Mouse (Mus musculus): ENCODE data around the gene Wt1. TPM values are rescaled to one million over a fixed set of nuclear protein-coding genes. Genes with fewer than 3 reads are reported as not detected.

The Wt1 gene
- total RNA-seq, 2 experiments from 2014 or later, result not detected

DNA sequence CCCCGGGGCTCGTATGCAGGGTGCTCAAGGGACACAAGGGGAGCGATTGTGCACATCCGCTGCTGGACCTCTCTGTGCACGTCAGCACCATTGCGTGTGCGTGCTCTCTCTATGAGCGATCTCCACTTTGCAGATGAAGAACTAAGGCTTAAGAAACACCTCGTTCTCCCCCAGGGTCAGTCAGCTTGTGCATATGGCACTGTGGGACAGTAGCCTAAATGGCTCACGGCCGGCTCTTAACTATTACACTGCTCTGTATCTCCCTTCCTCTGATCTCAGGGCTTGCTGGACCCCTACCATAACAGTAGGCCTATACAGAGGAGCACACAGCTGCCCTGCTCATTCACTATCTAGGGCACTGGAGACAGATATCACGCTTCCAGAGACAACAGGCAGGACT lies 52.5 kb downstream of the Wt1 start:
- ATAC-seq (replicated peaks; ENCODE audit: poor library complexity), result no peak

DNA sequence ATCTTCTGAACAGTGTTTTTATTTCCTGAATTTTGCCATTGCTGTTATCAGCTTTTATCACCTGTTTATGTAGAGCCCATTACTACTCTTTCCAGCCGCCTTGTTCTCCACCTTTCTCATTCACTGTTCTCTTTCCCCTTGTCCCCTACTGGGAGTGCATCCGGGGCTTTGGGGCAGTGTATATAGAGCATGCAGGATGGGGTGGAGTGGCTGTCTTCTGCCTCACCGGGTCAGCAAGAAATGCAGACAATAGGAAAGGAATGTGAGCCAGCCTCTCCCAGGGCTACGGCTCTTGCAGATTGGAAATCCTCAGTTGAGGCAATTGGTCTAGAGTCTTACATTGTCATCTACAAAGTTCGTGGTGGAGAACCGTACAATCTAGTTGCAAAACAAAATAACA lies 56.2 kb downstream of the Wt1 start:
- no peak for ATAC-seq (replicated peaks; ENCODE audit: poor library complexity)

DNA sequence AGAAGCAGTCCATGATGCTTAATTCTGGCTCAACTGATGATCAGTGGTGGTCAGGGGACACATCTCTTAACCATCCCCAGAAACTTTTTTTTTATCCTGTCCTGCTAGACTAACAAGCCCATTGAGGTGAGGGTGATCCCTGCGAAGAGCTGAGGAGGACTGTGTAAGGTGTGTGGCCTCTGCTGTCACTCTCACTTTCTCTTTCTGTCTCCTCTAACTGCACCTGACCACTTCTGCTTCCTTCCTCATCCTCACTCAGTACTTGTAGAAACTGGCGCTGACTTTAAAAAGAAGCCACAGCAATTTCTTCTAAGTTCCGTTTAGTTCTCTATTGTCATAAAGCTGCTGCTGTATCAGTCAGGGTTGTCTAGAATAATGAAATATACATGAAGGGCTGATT lies 58.8 kb downstream of the Wt1 start:
- peak; percentile 46 for ATAC-seq (replicated peaks; ENCODE audit: poor library complexity)

DNA sequence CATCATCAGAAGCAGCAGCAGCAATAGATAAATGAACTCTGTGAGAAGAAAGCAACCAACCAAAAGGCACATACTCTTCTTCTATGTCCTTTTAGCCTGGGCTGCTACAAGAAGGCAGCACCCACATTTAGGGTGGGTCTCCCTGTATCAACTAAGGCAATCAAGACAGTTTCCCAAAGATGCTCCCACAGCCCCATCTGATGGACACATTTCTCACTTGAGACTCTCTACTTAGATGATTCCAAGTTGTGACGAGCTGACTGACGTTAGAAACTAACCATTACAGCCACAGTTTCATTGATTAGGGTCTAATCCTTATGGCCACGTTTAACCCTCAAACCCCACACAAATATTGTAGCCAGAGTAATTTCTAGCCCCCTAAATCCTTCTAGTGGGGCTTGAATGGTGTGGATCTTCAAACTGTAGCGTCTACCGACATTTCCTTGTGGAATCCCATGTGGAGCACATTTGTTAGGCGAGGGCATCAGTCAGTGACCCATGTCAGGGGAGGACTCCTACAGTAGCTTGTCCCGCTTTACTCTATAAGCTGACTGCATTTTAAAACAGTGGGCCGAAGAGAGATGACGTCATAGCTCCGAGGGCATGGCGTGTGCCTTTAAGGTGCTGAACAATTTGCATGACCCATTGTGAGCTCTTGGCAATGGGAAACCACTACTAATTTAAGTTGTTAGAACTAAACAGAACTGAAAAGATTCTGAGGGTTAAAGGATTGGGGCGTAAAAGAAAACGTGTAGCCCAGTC lies 59.6 kb downstream of the Wt1 start:
- ATAC-seq (replicated peaks; ENCODE audit: poor library complexity), result no peak

DNA sequence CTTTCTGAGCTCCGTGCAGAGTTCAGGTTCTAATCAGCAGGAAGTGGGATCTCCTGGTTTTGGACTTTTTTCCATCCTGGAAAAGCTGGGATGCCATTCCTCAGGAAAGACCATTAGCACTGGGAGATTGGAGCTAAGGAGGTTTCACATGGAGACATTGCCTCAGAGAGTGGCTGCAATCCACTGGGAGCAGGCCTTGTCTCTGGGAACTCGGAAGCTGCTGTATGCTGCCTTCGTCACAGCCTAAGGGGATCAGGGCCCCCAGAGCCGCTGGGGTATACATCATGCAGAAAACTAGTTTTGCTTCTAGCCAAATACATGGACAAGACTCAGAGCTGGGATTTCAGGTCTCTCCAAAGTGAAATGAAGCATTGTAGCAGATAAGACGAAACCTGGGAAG lies 60.3 kb downstream of the Wt1 start:
- ATAC-seq (replicated peaks; ENCODE audit: poor library complexity), result no peak

DNA sequence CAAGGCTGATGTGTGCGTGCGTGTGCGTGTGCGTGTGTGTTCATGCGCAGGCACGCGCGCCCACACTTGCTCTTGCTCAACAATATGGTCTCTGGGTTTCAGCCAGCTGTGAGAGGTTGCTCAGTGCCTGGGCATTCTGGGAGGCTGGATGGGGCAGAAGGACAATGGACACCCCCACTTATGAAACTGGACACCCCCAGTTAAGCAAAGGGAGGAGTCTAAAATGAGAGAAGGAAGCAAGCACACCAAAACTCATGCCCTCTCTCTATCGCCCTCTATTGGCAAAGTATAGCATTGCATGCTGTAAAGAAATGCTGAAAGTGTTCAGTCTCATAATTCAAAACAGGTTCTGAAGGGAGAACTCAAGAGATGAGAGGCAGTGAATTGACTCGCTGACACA lies 61.9 kb downstream of the Wt1 start:
- peak; percentile 77 for ATAC-seq (replicated peaks; ENCODE audit: poor library complexity)

DNA sequence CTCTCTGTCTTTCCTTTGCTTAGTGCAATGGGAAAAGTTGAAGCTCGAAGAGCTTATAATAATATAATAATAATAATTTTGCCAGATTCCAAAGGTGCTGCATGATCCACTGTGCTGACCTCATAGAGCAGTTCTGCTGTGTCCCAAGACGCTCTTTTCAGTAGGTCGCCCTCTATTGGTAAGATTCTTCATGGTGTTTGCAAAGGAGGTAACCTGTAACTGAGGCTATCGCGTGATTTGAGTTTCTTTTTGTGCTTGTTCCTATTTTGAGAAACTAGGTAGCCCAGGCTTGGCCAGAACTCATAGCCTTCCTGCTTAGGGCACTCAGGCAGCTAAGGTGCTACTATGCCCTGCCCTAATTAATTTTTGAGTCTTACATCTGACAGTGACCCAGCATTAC lies 63.0 kb downstream of the Wt1 start:
- ATAC-seq (replicated peaks; ENCODE audit: poor library complexity), result peak; percentile 73

DNA sequence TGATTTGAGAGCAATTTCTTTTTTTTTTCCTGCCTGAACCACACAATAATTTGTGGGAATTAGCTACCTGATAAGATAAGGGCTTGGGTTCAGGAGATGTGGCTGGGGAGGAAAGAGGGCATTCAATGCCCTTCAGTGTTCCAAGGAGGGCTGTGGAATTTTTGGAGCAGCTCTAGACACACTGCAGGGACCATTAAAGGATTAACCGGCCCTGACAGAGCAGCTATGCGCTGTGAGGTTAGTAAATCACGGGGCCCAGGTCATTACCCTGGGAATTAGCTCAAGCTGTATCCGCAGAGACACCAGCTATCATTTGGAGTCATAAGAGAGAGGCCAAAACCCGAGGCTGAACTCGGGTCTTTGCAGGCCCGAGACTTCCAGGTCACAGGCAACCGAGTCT lies 73.8 kb downstream of the Wt1 start:
- ATAC-seq (replicated peaks; ENCODE audit: poor library complexity), result no peak

DNA sequence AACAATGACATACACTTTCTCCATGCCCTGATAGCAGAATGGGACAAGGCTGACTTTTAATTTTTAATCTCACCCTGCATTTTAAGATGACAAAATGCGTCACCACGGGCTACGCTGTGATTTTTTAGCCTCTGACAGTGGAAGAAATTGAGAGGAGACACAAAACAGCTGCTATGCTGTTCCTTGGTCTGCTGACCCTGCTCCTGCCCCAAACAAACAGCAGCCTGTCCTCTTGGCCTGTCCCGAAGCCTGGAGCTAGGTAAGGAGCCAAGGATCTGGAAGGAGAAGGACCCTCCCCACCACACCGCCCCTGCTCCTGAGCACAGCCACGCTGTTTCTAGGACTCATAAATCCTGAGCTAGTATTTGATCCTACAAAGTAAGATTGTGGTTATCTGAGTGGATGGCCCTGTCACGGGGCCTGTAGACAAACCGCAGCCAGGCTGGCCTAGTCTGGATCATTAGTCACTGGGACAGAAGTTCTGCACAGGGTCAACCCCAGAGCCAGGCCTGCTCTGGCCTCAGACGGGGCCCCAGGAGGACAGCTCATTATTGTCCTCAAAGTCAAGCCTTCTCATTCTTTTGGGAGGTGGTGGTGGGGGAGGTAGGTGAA lies 80.3 kb downstream of the Wt1 start:
- ATAC-seq (replicated peaks; ENCODE audit: poor library complexity), result no peak

DNA sequence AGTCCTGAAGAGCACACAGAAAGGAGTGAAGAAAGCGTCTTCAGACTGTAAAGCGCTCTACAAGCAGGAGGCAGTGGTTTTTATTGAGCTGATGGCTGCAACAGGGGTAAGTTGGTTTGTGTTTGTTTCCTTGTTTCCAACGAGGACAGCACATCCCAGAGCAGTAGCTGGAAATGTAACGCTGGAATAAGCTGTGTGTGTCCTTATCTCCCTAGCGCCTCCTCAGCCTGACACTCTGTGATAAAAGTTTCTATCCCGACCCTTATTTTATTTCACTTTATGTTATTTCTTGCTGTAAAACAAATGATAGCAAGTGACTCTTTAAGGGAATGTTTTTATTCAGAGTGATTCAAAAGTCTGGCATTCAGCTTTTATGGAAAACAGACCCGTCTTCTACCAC lies 86.5 kb downstream of the Wt1 start:
- peak; percentile 60 for ATAC-seq (replicated peaks; ENCODE audit: poor library complexity)

DNA sequence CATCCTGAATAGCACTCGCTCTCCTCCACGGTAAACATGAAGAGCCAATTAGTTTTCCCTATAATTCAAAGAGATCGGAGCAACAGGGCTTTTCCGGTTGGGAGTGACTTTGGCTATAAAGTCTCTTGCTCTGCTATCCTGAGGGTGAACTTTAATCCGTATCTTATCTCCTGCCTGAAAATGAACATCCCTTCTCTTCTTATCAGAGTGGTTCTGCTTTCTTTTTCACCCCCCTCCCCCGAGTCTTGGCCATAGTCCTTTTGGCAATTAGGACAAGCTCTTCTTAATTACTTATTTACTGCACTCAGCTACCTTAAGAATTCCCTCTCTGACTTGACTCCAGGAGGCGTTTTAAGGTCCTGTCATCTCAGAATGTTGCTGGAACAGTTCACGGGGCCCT lies 89.6 kb downstream of the Wt1 start:
- no peak for ATAC-seq (replicated peaks; ENCODE audit: poor library complexity)

DNA sequence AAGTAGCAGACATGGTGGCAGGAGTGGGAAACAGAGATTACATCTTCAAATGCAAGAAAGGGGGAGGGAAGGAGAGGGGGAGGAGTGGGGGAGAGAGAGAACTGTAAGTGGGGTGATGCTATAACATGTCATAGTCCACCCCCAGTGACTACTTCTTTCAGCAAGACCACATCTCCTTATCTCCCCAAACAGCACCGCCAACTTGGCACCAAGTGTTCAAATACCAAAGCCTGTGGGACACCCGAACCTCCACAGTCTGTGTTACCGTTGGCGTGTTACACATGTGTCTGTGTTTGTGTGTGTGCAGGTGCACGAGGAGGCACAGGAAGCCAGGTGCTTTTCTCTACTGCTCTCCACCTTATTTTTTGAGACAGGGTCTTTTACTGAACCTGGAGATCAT lies 92.9 kb downstream of the Wt1 start:
- peak; percentile 79 for ATAC-seq (replicated peaks; ENCODE audit: poor library complexity)

DNA sequence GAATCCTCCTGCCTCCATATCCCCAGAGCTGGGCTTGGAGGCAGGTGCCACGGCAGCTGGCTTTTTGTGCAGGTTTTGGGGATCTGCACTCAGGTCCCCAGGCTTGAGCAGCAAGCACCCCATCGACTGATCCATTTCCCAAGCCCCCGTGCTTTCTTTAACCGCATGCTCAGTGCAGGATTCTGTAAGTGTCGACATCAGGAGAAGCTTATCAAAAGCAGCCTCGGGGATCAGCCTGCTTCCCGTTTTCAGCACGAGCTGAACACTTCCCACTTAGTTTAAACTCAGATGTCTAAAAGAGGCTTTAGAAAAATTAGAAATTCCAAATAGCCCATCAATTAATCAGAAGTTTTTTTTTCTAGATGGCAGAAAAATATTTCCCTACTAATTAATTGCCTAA lies 93.3 kb downstream of the Wt1 start:
- peak; percentile 54 for ATAC-seq (replicated peaks; ENCODE audit: poor library complexity)

DNA sequence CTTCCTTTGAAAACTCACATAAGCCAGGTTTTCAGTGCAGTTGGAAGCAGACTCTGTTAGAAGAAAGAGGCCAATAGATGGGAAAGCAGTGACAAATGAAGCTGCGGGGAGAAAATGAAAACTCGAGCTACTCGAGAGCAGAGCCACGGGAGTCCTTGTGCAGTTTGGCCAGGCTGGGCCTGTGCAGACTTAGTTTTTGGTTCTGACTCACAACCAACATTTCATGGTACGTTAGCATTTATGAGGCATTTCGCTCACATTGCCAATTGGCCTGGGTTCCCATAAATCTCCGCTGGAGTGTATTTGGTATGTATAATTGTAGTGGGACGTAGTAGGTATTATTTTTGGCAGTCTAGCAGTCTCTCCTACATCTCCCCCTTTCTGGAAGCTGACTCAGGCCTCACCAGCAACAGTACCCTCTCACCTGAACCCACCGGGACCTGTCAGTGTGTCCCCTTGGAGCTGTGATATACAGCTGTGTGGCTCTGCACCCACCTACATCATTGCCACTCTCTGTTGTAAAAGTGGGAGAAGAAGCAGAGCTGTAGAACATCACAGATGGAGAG lies 94.5 kb downstream of the Wt1 start:
- ATAC-seq (replicated peaks; ENCODE audit: poor library complexity), result no peak

Other genes starting within 250 kb of the Wt1 start
- gene Eif3m, start 109.4 kb upstream of the Wt1 start, total RNA-seq (2015), result 397 and 412 TPM in 2 replicates
- 294 and 304 TPM in 2 replicates for gene Eif3m, start 109.4 kb upstream of the Wt1 start, total RNA-seq (2017)
- gene Gm11060, start 34.5 kb upstream of the Wt1 start, total RNA-seq (2015), result not detected in 2 replicates
- not detected in 2 replicates for gene Gm11060, start 34.5 kb upstream of the Wt1 start, total RNA-seq (2017)
- gene Them7, start 97.8 kb downstream of the Wt1 start, total RNA-seq (2015), result 7.3 and 9.2 TPM in 2 replicates
- gene Them7, start 97.8 kb downstream of the Wt1 start, total RNA-seq (2017), result 1.9 and 2.1 TPM in 2 replicates

All from megakaryocyte progenitor cell, adult 5-6 weeks (primary cell).